Mouse (Mus musculus): ENCODE measurements around the gene Olfr599. TPM values are rescaled to one million over a fixed set of nuclear protein-coding genes. Genes with fewer than 3 reads are reported as not detected.

Olfr599 gene
- not detected in 4 replicates for total RNA-seq (2023)

GRCm38 (mm10) chr7:103335617-103336016 lies at the start of gene Olfr599:
Olfr599 (plus strand) TSS chr7:103335917.

GRCm38 (mm10) chr7:103305348-103305747 lies 30.4 kb upstream of the Olfr599 start, which contains the start of gene Olfr596:
Olfr596 (plus strand) TSS chr7:103305648.

GRCm38 (mm10) chr7:103316015-103316414 lies 19.7 kb upstream of the Olfr599 start, which contains the start of gene Olfr597:
Olfr597 (plus strand) TSS chr7:103316315.

DNA sequence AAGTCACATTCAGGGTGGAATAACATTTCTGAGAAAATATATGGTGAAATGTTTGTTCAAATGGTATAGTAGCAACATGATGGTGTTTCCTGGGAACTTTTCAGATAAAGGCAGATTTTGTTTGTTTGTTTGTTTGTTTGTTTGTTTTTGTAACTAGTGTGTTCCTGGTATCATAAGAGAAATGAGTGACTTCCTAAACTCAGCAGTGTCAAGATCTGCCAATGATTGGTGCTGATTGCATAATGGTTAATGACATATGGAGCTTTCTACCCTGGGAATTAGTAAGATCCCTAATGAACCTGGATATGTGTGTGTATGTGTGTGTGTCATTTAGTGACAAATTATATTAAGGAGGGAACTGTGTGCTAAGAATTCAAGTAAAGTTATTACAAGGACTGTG lies 12.4 kb upstream of the Olfr599 start, which contains the start of gene Olfr598:
TSS of gene Olfr598 (plus strand) at position 301 of the 400 bp plus-strand sequence.

DNA sequence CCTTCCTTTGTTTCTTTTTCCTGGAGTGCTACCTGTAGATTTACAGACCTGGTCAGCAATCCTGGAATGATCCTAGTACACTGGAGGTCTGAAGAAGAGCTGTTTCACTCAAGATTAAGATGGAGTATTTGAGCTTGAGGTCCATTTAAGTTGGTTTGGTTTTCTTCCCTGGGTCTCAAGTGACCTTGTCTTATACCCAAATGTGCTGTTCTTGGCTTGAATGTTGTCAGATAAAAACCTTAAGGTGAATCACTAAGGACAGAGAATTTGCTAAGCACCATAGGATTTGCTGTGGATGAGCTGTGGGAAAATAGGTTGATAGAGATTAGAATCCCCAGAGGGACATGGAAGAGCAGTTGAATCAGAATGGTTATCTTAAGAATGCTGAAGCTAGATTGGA lies 13.9 kb downstream of the Olfr599 start, which contains the start of gene Olfr600:
TSS of gene Olfr600 (minus strand) at position 101 of the 400 bp plus-strand sequence.

DNA sequence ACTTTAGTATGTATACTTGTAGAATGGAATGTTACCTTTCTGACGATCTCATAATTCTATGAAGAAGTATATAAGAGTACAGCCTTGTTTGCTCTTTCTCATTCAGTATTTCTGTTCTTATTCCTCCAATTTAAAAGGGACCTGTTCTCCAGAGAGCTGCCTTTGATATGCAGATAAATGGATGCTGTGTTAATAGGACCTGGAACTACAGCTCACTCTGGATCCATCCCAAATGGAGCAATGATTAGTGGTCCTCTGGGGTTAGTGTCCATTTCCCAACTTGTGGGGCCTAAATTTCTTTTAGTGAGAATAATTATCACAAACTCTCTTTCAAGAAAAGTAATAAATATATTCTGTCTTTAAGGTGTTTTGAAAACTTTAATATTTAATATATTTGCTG lies 26.8 kb downstream of the Olfr599 start, which contains the start of gene Olfr601:
TSS of gene Olfr601 (minus strand) at position 101 of the 400 bp plus-strand sequence.

DNA sequence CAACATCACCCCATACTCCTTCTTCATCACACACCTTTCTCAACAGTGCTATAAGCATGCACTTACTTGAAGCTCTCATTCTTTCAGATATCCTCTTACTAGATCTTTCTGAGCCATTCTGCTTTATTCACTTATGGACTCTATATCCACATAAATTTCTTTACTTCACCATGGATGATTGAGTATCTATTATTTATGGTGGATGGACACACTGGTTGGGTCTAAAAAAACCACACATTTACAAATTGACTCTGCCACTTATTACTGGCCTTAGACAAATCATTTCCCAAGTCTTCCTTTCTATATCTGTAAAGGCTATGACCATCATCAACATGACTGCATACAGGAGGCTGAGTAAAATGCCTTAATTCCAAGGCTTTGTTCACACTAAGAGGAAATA lies 50.4 kb downstream of the Olfr599 start, which contains the start of gene Olfr603:
TSS of gene Olfr603 (minus strand) at position 101 of the 400 bp plus-strand sequence.

Other genes starting within 250 kb of the Olfr599 start
- not detected in 4 replicates for gene Olfr585, start 238.2 kb upstream of the Olfr599 start, total RNA-seq (2023)
- not detected in 4 replicates for gene Olfr586, start 210.3 kb upstream of the Olfr599 start, total RNA-seq (2023)
- gene Olfr588-ps1, start 195.0 kb upstream of the Olfr599 start, total RNA-seq (2023) = not detected in 4 replicates
- gene Olfr589, start 179.6 kb upstream of the Olfr599 start, total RNA-seq (2023) = not detected in 4 replicates
- gene Olfr591, start 157.6 kb upstream of the Olfr599 start, total RNA-seq (2023) = not detected in 4 replicates
- not detected in 4 replicates for gene Olfr592, start 151.1 kb upstream of the Olfr599 start, total RNA-seq (2023)
- not detected in 4 replicates for gene Olfr593, start 124.1 kb upstream of the Olfr599 start, total RNA-seq (2023)
- gene Olfr594, start 118.9 kb upstream of the Olfr599 start, total RNA-seq (2023) = not detected in 4 replicates
- gene Usp17ld, start 83.4 kb upstream of the Olfr599 start, total RNA-seq (2023) = not detected in 4 replicates
- not detected in 4 replicates for gene Olfr596, start 30.3 kb upstream of the Olfr599 start, total RNA-seq (2023)
- not detected in 4 replicates for gene Olfr597, start 19.6 kb upstream of the Olfr599 start, total RNA-seq (2023)
- not detected in 4 replicates for gene Olfr598, start 12.3 kb upstream of the Olfr599 start, total RNA-seq (2023)
- gene Olfr600, start 13.8 kb downstream of the Olfr599 start, total RNA-seq (2023) = not detected in 4 replicates
- gene Olfr601, start 26.7 kb downstream of the Olfr599 start, total RNA-seq (2023) = not detected in 4 replicates
- gene Olfr603, start 50.3 kb downstream of the Olfr599 start, total RNA-seq (2023) = not detected in 4 replicates
- gene Usp17lc, start 79.2 kb downstream of the Olfr599 start, total RNA-seq (2023) = not detected in 4 replicates
- not detected in 4 replicates for gene Olfr605, start 109.5 kb downstream of the Olfr599 start, total RNA-seq (2023)
- gene Olfr606, start 113.1 kb downstream of the Olfr599 start, total RNA-seq (2023) = not detected in 4 replicates
- gene Olfr607, start 128.2 kb downstream of the Olfr599 start, total RNA-seq (2023) = not detected in 4 replicates
- not detected in 4 replicates for gene Olfr608, start 134.0 kb downstream of the Olfr599 start, total RNA-seq (2023)
- gene Olfr609, start 162.1 kb downstream of the Olfr599 start, total RNA-seq (2023) = not detected in 4 replicates
- gene Olfr610, start 176.2 kb downstream of the Olfr599 start, total RNA-seq (2023) = not detected in 4 replicates
- not detected in 4 replicates for gene Olfr611, start 184.9 kb downstream of the Olfr599 start, total RNA-seq (2023)
- not detected in 4 replicates for gene Olfr612, start 206.8 kb downstream of the Olfr599 start, total RNA-seq (2023)
- not detected in 4 replicates for gene Olfr613, start 212.2 kb downstream of the Olfr599 start, total RNA-seq (2023)
- not detected in 4 replicates for gene Olfr615, start 220.2 kb downstream of the Olfr599 start, total RNA-seq (2023)
- not detected in 4 replicates for gene Olfr616, start 233.2 kb downstream of the Olfr599 start, total RNA-seq (2023)
- gene Olfr617, start 237.1 kb downstream of the Olfr599 start, total RNA-seq (2023) = not detected in 4 replicates

Data from B cell, adult 62 days (primary cell).